Mouse (Mus musculus): ENCODE results near the gene Ovol2. TPM values are rescaled to one million over a fixed set of nuclear protein-coding genes. Genes with fewer than 3 reads are reported as not detected.
A peak's percentile ranks its signal among the peaks of the same experiment; 100 is the strongest.

The Ovol2 gene
- total RNA-seq, 2 experiments from 2014 or later, result 10.5 to 11.6 TPM

DNA sequence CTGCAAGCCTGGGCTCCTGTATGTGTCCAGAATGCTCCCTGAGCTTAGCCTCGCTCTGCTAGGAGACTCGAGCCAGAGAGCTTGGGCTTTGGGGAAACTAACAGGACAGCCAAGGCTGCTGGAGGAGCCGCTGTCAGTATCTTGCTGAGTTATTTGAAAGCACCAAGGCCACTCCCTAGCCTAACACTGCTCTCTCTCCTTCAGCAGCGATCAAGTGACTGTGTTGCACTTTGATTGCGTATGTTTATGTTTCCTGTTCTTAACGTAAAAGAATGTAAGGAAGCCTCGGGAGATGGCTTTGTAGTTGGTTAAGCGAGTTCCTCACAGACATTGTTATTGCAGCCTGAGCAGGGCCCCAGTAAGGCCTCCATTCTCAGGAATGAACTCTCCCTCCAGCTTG lies 57.2 kb downstream of the Ovol2 start:
- no peak for TF ChIP-seq CTCF (IDR thresholded peaks at IDR 0.05)
- intact Hi-C loops (cut with DNase I), result loop anchor here (5.0 kb wide), 1 partner anchor 283 kb away; the partner anchor contains the start of gene Sec23b
- no peak overlapping the region for H3K4me3 ChIP-seq

DNA sequence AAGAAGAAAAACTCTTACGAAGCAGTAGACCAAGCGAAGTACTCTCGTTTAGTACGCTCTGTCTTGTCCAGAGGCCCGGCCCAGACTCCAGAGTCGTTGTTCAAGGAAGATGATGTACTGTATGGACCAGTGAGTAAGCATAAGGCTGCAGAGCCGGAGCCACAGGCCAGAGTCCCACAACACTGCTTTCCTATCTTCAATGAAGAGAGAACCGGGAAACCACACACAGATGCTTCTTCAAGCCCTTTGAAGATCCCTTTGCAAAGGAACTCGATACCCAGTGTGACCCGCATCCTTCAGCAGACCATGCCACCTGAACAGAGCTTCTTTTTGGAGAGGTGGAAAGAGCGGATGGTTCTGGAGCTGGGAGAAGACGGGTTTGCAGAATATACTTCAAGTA lies 59.9 kb downstream of the Ovol2 start:
- Histone ChIP-seq H3K4me3 (no peak overlapping the region), H3K27ac (no peak overlapping the region)
- intact Hi-C loops (cut with DNase I), result loop anchor here (5.0 kb wide), 1 partner anchor 285 kb away; the partner anchor contains the start of gene Sec23b
- TF ChIP-seq CTCF (IDR thresholded peaks at IDR 0.05), result no peak
- no peak for DNase-seq (ENCODE audit: extremely low spot score in 1 of 2, low spot score in 2 of 2)

More for the DNA sequence above, 57.2 kb downstream of the Ovol2 start:
- H3K27ac ChIP-seq, result no peak overlapping the region
- no peak for DNase-seq (ENCODE audit: extremely low spot score in 1 of 2, low spot score in 2 of 2)

GRCm38 (mm10) chr2:144270507-144271420 lies 61.2 kb downstream of the Ovol2 start, which contains the start of the genes Mgme1 and Snx5:
Gene Mgme1 (plus strand): TSS chr2:144270663.
Gene Snx5 (minus strand): TSS chr2:144270906.
- DNase-seq (ENCODE audit: extremely low spot score in 1 of 2, low spot score in 2 of 2), result peak; percentile 93 to 96
- H3K27ac ChIP-seq, result peak within 1 kb of the TSS; percentile 100
- peak within 1 kb of the TSS; percentile 64 for H3K4me3 ChIP-seq
- intact Hi-C loops (cut with DNase I), result loop anchor here (5.0 kb wide), 1 partner anchor 287 kb away; the partner anchor contains the start of gene Sec23b
- TF ChIP-seq CTCF (IDR thresholded peaks at IDR 0.05), result no peak

DNA sequence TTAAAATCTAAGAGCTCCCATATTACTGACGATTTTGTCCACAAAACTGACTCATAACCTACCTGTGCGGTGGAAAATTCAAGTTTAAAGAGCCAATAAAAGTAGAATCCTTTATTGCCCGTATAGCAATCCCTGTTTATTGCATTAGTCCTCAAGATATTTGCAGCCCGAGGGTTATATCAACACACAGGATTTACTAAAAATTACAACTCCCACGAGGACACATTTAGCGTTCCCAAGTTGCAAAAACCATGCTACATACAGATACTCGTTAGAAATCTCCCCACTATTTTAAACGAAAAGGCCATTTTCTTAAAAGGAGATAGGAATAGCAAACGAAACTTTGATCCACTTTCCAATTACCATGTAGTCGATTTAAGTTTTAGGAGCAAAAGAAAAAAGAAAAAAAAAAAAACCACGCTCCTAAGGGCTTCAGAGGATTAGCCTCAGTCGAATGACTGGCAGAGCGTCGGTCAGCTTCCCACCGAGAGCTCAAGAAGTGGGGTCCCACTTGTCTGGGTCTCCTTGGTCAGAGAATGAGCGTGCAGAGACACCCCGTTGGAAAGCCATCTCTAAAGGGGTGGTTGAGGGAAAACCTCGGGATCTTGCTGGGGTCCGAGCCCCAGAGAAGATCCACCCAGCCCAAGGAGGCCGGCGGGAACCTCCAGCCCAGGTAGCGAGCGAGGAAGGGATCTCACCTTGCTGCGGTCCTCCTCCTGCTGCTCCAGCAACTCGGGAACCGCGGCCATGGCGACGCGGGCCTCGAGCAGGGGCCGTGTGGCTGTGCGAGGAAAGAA lies 62.1 kb downstream of the Ovol2 start:
- peak overlapping the region; percentile 100 for H3K27ac ChIP-seq
- peak overlapping the region; percentile 64 for H3K4me3 ChIP-seq
- intact Hi-C loops (cut with DNase I), result loop anchor here (5.0 kb wide), 1 partner anchor 287 kb away; the partner anchor contains the start of gene Sec23b
- TF ChIP-seq CTCF (IDR thresholded peaks at IDR 0.05), result no peak
- DNase-seq (ENCODE audit: extremely low spot score in 1 of 2, low spot score in 2 of 2), result no peak

- Histone ChIP-seq H3K4me3 (peak overlapping the region; percentile 64), H3K27ac (no peak overlapping the region)
- DNase-seq (ENCODE audit: extremely low spot score in 1 of 2, low spot score in 2 of 2), result no peak
- TF ChIP-seq CTCF (IDR thresholded peaks at IDR 0.05), result no peak
- intact Hi-C loops (cut with DNase I), result no loop called here
These were observed 62.7 kb downstream of the Ovol2 start for GRCm38 (mm10) chr2:144269306-144269650.

- DNase-seq (ENCODE audit: extremely low spot score in 1 of 2, low spot score in 2 of 2), result no peak
- Histone ChIP-seq H3K4me3 (peak overlapping the region; percentile 64), H3K27ac (peak overlapping the region; percentile 20; the same call in 1 of the 2 replicates)
- intact Hi-C loops (cut with DNase I), result no loop called here
- no peak for TF ChIP-seq CTCF (IDR thresholded peaks at IDR 0.05)
These were observed 63.3 kb downstream of the Ovol2 start for GRCm38 (mm10) chr2:144268446-144269305.

- H3K4me3 ChIP-seq, result no peak overlapping the region
- no peak for DNase-seq (ENCODE audit: extremely low spot score in 1 of 2, low spot score in 2 of 2)
- no peak for TF ChIP-seq CTCF (IDR thresholded peaks at IDR 0.05)
- intact Hi-C loops (cut with DNase I), result no loop called here
- peak overlapping the region; percentile 17; the same call in 1 of the 2 replicates for H3K27ac ChIP-seq
These were observed 64.3 kb downstream of the Ovol2 start for GRCm38 (mm10) chr2:144267731-144268015.

DNA sequence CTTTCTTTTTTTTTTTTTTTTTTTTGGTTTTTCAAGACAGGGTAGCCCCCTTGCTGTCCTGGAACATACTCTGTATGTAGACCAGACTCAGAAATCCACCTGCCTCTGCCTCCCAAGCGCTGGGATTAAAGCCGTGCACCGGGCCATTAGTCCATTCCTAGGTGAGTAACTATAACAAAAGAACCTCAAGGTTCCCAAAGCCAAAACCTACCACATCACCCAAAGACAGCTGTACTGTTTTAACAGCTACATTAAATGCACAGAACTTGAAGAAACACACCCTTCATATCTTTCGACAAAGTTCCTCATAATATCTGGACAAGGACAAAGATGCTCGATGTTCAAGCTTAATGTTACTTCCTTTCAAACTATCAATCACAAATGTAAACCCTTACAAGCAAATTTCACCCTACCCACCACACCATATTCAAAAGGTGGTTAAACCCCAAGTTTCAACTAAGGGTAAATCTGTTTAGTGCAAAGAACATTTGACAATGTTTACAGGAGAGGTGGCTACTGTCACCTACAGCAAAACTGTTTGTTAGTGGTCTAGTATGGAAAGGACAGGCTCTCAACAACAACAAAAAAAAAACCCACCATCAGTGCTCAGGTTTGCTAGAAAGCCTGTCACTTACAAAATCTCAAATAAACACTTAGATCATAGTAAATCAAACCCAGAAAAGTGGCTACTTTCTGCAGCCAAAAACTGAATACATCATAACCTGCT lies 64.8 kb downstream of the Ovol2 start:
- intact Hi-C loops (cut with DNase I), result no loop called here
- no peak for TF ChIP-seq CTCF (IDR thresholded peaks at IDR 0.05)
- H3K4me3 ChIP-seq, result no peak overlapping the region
- DNase-seq (ENCODE audit: extremely low spot score in 1 of 2, low spot score in 2 of 2), result no peak
- H3K27ac ChIP-seq, result 0 out of 2 replicates have a peak overlapping the region, but pooled peaks have one; percentile 13

- H3K27ac ChIP-seq, result no peak overlapping the region
- intact Hi-C loops (cut with DNase I), result no loop called here
- no peak overlapping the region for H3K4me3 ChIP-seq
- DNase-seq (ENCODE audit: extremely low spot score in 1 of 2, low spot score in 2 of 2), result no peak
- no peak for TF ChIP-seq CTCF (IDR thresholded peaks at IDR 0.05)
These were observed 65.8 kb downstream of the Ovol2 start for GRCm38 (mm10) chr2:144265916-144266683.

GRCm38 (mm10) chr2:144265120-144265488 lies 66.8 kb downstream of the Ovol2 start:
- no peak for DNase-seq (ENCODE audit: extremely low spot score in 1 of 2, low spot score in 2 of 2)
- TF ChIP-seq CTCF (IDR thresholded peaks at IDR 0.05), result no peak
- intact Hi-C loops (cut with DNase I), result no loop called here
- Histone ChIP-seq H3K27ac (no peak overlapping the region), H3K4me3 (no peak overlapping the region)

All from left cerebral cortex, adult 2 months (tissue).